Mouse (Mus musculus) forebrain, embryonic 15.5 days (tissue): ENCODE data around the gene Ssr1. TPM values are rescaled to one million over a fixed set of nuclear protein-coding genes. Genes with fewer than 3 reads are reported as not detected.

Experiments
- ATAC-seq: fragments of 200-750 bp; cut with Nextera tagmentation; replicated peaks from 2 replicates; pipeline ENCODE4 v1.8.0; 2017; ENCODE audit warnings: mild to moderate bottlenecking, moderate TSS enrichment, moderate library complexity
- H3K27ac ChIP-seq: fragments of 300-500 bp; sonication (generic); replicated peaks from 2 replicates; pipeline ENCODE4 v1.5.1; 2015; ENCODE audit warnings: mild to moderate bottlenecking, inconsistent platforms
- H3K27me3 ChIP-seq: fragments of 300-500 bp; sonication (generic); 2 replicates; pipeline ENCODE4 v1.6.1; 2015; ENCODE audit warnings: inconsistent platforms
- H3K36me3 ChIP-seq: fragments of 300-500 bp; sonication (generic); 2 replicates; pipeline ENCODE4 v1.6.1; 2015; ENCODE audit warnings: mild to moderate bottlenecking, inconsistent platforms
- H3K4me1 ChIP-seq: fragments of 300-500 bp; sonication (generic); 2 replicates; pipeline ENCODE4 v1.6.1; 2015; ENCODE audit warnings: inconsistent platforms
- H3K4me2 ChIP-seq: fragments of 300-500 bp; sonication (generic); replicated peaks from 2 replicates; pipeline ENCODE4 v1.6.1; 2015; ENCODE audit warnings: mild to moderate bottlenecking, inconsistent platforms
- H3K4me3 ChIP-seq: fragments of 300-500 bp; sonication (generic); 2 replicates; pipeline ENCODE4 v1.5.1; 2015; ENCODE audit warnings: mild to moderate bottlenecking, inconsistent platforms
- H3K9ac ChIP-seq: fragments of 300-500 bp; sonication (generic); replicated peaks from 2 replicates; pipeline ENCODE4 v1.6.1; 2015; ENCODE audit warnings: mild to moderate bottlenecking, inconsistent platforms
- H3K9me3 ChIP-seq: fragments of 300-500 bp; sonication (generic); 2 replicates; pipeline ENCODE4 v1.6.1; 2016; ENCODE audit warnings: inconsistent platforms
- WGBS: fragments of 180-500 bp; shearing (Covaris S2); methylation state at CpG from one replicate; pipeline ENCODE4 v1.1.7; 2015; ENCODE audit warnings: mixed read lengths; 5-methylcytosine and 5-hydroxymethylcytosine counted together
- polyA plus RNA-seq: library from polyadenylated mRNA; unstranded; fragments of >200 nt; fragmentation: Nextera tagmentation; extraction: Ambion mirVana; gene quantifications from 2 replicates; pipeline ENCODE4 v1.2.1, GENCODE M21; 2015

Ssr1 gene
- polyA plus RNA-seq, 1 experiment from 2014 or later, result 72.0 TPM

- Histone ChIP-seq H3K9me3 (no peaks in the 10 kb centered on the region), H3K4me3 (no peak overlapping the region)
These were observed 15.8 kb upstream of the Ssr1 start for GRCm38 (mm10) chr13:38009721-38010408.

GRCm38 (mm10) chr13:38007972-38008371 is 14.0 kb upstream of the Ssr1 start:
- Histone ChIP-seq H3K27me3 (no peaks in the 10 kb centered on the region), H3K27ac (no peak overlapping the region), H3K9me3 (no peaks in the 10 kb centered on the region), H3K36me3 (no peaks in the 10 kb centered on the region), H3K9ac (no peak overlapping the region), H3K4me3 (no peak overlapping the region), H3K4me2 (no peak overlapping the region), H3K4me1 (no peaks in the 10 kb centered on the region)
- 90% methylated on average over 2 of the region's 2 CpGs for WGBS
- no peak for ATAC-seq

More at GRCm38 (mm10) chr13:38009721-38010408, 15.8 kb upstream of the Ssr1 start:
- ATAC-seq, result no peak
- no peaks in the 10 kb centered on the region for H3K27me3 ChIP-seq
- 93% methylated on average over 5 of the region's 5 CpGs for WGBS
- no peak overlapping the region for H3K4me2 ChIP-seq
- no peaks in the 10 kb centered on the region for H3K4me1 ChIP-seq
- H3K36me3 ChIP-seq, result no peaks in the 10 kb centered on the region
- no peak overlapping the region for H3K27ac ChIP-seq
- H3K9ac ChIP-seq, result no peak overlapping the region

DNA sequence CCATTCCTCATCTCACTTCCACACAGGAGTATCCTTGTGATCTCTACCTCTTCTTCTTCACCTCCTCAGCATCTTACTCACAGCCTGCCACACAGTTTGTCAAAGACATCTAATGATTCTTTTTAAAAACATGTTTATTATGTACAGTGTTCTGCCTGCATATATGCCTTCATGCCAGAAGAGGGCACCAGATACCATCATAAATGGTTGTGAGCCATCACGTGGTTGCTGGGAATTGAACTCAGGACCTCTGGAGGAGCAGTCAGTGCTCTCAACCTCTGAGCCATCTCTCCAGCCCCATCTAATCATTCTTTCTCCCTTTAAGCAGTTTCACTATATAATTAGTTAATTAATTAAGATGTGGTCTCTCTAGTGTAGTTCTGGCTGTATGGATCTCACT is 8.4 kb upstream of the Ssr1 start:
- Histone ChIP-seq H3K9ac (no peak overlapping the region), H3K4me1 (no peaks in the 10 kb centered on the region), H3K27ac (no peak overlapping the region), H3K36me3 (no peaks in the 10 kb centered on the region), H3K4me2 (no peak overlapping the region), H3K4me3 (no peak overlapping the region), H3K9me3 (no peaks in the 10 kb centered on the region), H3K27me3 (no peaks in the 10 kb centered on the region)
- ATAC-seq, result no peak
- WGBS, result 33% methylated on average over 1 of the region's 1 CpGs

DNA sequence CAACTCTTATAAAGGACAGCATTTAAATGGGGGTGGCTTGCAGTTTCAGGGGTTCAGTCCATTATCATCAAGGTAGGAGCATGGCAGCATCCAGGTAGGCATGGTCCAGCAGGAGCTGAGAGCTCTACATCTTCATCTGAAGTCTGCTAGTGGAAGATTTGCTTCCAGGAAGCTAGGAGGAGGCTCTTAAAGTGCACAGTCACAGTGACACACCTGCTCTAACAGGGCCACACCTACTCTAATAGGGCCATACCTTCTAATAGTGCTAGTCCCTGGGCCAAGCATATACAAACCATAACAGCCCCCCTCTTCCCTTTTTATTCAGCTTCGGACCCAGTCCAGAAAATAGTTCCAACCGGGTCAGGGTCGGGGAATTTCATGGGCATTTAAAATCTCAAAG is 5.7 kb upstream of the Ssr1 start:
- H3K27ac ChIP-seq, result no peak overlapping the region
- no peak for ATAC-seq
- no peaks in the 10 kb centered on the region for H3K36me3 ChIP-seq
- no peaks in the 10 kb centered on the region for H3K9me3 ChIP-seq
- no peak overlapping the region for H3K9ac ChIP-seq
- no peaks in the 10 kb centered on the region for H3K4me1 ChIP-seq
- no peaks in the 10 kb centered on the region for H3K27me3 ChIP-seq
- 84% methylated on average over 3 of the region's 3 CpGs for WGBS
- no peak overlapping the region for H3K4me2 ChIP-seq
- no peak overlapping the region for H3K4me3 ChIP-seq

DNA sequence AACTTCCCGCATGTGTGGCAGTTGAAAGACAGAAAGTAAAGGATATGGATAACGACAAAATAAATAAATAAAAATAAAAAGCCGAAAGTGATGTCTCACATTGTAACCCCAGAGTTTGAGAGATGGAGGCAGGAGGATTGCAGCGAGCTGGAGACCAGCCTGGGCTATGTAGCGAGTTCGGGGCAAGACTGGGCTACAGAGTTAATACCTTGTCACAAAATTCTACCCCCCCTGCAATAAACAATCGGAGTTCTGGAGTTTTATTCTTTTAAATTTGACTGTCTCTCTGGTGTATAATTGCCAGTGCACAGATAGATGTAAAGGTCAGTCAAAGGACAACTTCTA is 360 bp upstream of the Ssr1 start:
- Histone ChIP-seq H3K9ac (peak overlapping the region; percentile 49), H3K4me2 (peak overlapping the region; percentile 52), H3K27ac (peak overlapping the region; percentile 54; the same call in 1 of the 2 replicates), H3K4me3 (peak overlapping the region; percentile 69), H3K9me3 (no peaks in the 10 kb centered on the region), H3K36me3 (peaks cover 17% of the 10 kb centered on the region; the same call in 1 of the 2 replicates), H3K27me3 (no peaks in the 10 kb centered on the region), H3K4me1 (peaks cover 12% of the 10 kb centered on the region)
- WGBS, result 19% methylated on average over 7 of the region's 7 CpGs
- peak; percentile 71; the same call in 1 of the 2 replicates for ATAC-seq

DNA sequence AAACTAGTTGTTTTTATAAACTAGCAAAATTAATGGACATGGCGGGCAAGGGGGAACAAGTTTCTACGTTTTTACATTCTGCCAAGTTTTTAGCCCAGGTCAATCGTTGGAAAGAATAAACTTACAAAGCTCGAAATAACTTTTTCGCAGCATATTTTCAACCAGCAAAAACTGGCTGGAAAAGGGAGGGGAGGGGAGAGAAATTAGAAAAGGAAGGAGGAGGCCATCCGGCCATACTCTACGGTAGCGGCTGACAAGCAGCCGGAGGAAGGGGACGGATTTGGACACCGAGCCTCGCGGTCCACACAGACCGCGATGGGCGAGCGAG is 677 bp downstream of the Ssr1 start:
- H3K27ac ChIP-seq, result peak overlapping the region; percentile 89
- no peak for ATAC-seq

DNA sequence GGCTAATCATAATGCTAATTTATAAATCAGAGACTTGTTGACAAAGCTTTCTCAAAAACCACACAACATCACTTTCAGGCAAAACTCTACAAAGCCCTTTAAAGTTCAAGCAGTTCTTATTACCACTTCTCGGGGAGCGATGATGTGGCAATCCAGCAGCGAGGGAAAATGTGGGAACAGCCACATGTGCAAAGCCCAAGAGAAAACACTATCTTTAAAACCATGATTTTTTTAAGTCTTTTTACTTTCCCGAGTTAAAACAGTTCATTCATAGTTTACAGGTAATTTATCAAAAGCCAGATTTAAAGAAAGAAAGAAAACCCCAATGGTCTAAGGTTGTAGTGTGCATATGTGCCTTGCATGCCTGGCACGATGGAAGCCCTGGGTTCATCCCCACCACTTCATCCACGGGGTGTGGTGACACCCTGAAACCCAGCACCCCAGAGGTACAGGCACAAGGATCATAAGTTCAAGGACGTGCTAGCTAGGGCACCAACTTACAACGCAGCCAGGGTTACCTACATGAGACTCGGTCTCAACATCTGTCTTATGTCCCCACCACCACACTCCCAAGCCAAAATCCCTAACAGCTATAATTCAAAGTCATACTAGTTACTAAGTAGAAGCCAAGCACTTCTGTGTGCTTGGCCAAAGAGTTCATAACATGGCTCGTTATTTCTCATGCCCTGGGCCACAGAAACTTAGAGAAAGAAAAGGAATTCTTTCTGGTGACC is 1.2 kb downstream of the Ssr1 start:
- H3K4me1 ChIP-seq, result peaks cover 12% of the 10 kb centered on the region
- peak overlapping the region; percentile 84 for H3K9ac ChIP-seq
- no peak for ATAC-seq
- H3K9me3 ChIP-seq, result no peaks in the 10 kb centered on the region
- H3K36me3 ChIP-seq, result peaks cover 33% of the 10 kb centered on the region
- H3K4me3 ChIP-seq, result peak overlapping the region; percentile 69
- H3K27me3 ChIP-seq, result no peaks in the 10 kb centered on the region
- peak overlapping the region; percentile 52 for H3K4me2 ChIP-seq
- WGBS, result 15% methylated on average over 10 of the region's 10 CpGs
- no peak overlapping the region for H3K27ac ChIP-seq

More for the DNA sequence above, 677 bp downstream of the Ssr1 start:
- H3K4me3 ChIP-seq, result peak overlapping the region; percentile 69
- H3K9ac ChIP-seq, result peak overlapping the region; percentile 84
- no peaks in the 10 kb centered on the region for H3K9me3 ChIP-seq
- H3K4me1 ChIP-seq, result peaks cover 12% of the 10 kb centered on the region
- peaks cover 28% of the 10 kb centered on the region for H3K36me3 ChIP-seq
- H3K4me2 ChIP-seq, result peak overlapping the region; percentile 52
- no peaks in the 10 kb centered on the region for H3K27me3 ChIP-seq
- under 1% methylated on average over 17 of the region's 17 CpGs for WGBS

- no peak overlapping the region for H3K9ac ChIP-seq
- no peak overlapping the region for H3K4me3 ChIP-seq
- H3K4me1 ChIP-seq, result peaks cover 12% of the 10 kb centered on the region
- H3K9me3 ChIP-seq, result no peaks in the 10 kb centered on the region
- ATAC-seq, result no peak
- H3K4me2 ChIP-seq, result no peak overlapping the region
- H3K27me3 ChIP-seq, result no peaks in the 10 kb centered on the region
- WGBS, result 92% methylated on average over 8 of the region's 8 CpGs
- peaks cover 58% of the 10 kb centered on the region for H3K36me3 ChIP-seq
- no peak overlapping the region for H3K27ac ChIP-seq
These were observed 4.3 kb downstream of the Ssr1 start for GRCm38 (mm10) chr13:37989701-37990100.

DNA sequence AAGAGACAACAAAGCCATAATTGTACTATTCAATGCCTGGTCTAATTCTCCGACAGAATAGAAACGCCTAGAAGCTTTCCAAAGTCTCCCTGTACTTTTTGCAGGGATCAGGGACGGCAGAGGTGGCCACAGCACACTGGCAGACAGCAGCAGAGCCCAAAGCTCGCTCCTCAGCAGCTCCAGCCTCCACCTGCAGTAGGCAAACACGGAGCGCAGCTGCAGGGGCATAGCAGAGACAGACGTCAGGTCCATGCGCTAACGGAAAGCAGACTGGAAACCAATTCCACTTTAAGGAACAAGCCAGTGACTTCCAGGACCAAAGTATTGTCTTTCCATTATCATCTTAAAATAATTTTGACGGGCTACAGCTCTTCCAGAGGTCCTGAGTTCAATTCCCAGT is 7.9 kb downstream of the Ssr1 start:
- no peaks in the 10 kb centered on the region for H3K27me3 ChIP-seq
- no peaks in the 10 kb centered on the region for H3K9me3 ChIP-seq
- no peak overlapping the region for H3K4me3 ChIP-seq
- H3K4me1 ChIP-seq, result no peaks in the 10 kb centered on the region
- no peak overlapping the region for H3K4me2 ChIP-seq
- H3K36me3 ChIP-seq, result peaks cover 87% of the 10 kb centered on the region
- no peak overlapping the region for H3K9ac ChIP-seq
- ATAC-seq, result no peak
- WGBS, result 78% methylated on average over 10 of the region's 10 CpGs
- no peak overlapping the region for H3K27ac ChIP-seq

- no peak overlapping the region for H3K27ac ChIP-seq
- no peaks in the 10 kb centered on the region for H3K9me3 ChIP-seq
- no peak overlapping the region for H3K4me2 ChIP-seq
- no peaks in the 10 kb centered on the region for H3K4me1 ChIP-seq
- H3K27me3 ChIP-seq, result no peaks in the 10 kb centered on the region
- H3K9ac ChIP-seq, result no peak overlapping the region
- no peak overlapping the region for H3K4me3 ChIP-seq
- H3K36me3 ChIP-seq, result peaks cover 76% of the 10 kb centered on the region
- WGBS, result 91% methylated on average over 5 of the region's 5 CpGs
- no peak for ATAC-seq
These were observed 13.0 kb downstream of the Ssr1 start for GRCm38 (mm10) chr13:37981063-37981462.

GRCm38 (mm10) chr13:37980346-37980745 is 13.7 kb downstream of the Ssr1 start:
- H3K4me2 ChIP-seq, result no peak overlapping the region
- no peak for ATAC-seq
- H3K4me3 ChIP-seq, result no peak overlapping the region
- no peak overlapping the region for H3K27ac ChIP-seq
- no peaks in the 10 kb centered on the region for H3K27me3 ChIP-seq
- peaks cover 74% of the 10 kb centered on the region for H3K36me3 ChIP-seq
- H3K9ac ChIP-seq, result no peak overlapping the region
- 95% methylated on average over 10 of the region's 10 CpGs for WGBS
- no peaks in the 10 kb centered on the region for H3K4me1 ChIP-seq
- no peaks in the 10 kb centered on the region for H3K9me3 ChIP-seq

DNA sequence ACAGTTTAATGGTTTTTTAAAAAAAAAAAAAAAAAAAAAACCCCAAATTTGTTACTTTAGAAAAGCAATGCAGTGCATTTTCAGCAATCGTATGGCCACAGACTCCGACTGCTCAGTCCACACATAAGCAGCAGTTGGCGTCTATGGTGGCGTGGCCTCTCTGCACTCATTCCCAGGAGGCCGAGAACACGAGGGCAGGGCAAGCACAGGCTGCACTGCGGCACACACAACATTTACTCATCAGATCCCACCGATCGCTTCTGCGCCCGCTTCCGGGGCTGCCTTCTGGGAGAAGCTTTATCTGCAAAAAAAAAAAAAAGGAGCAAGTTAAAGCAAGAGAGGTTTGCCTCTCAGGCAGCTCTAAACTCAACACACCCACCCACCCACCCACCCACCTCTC is 14.5 kb downstream of the Ssr1 start:
- Histone ChIP-seq H3K4me3 (no peak overlapping the region), H3K4me2 (no peak overlapping the region), H3K4me1 (no peaks in the 10 kb centered on the region), H3K9me3 (no peaks in the 10 kb centered on the region), H3K9ac (no peak overlapping the region), H3K36me3 (peaks cover 71% of the 10 kb centered on the region), H3K27ac (no peak overlapping the region), H3K27me3 (no peaks in the 10 kb centered on the region)
- WGBS, result 95% methylated on average over 12 of the region's 12 CpGs
- ATAC-seq, result no peak
